Mouse (Mus musculus): ENCODE data around the gene Macrod1. TPM values are rescaled to one million over a fixed set of nuclear protein-coding genes. Genes with fewer than 3 reads are reported as not detected.
A peak's percentile ranks its signal among the peaks of the same experiment; 100 is the strongest.

The Macrod1 gene
- 0.32 to 1.8 TPM in 2 of 3 replicates, not detected in the other for total RNA-seq (2017)

DNA sequence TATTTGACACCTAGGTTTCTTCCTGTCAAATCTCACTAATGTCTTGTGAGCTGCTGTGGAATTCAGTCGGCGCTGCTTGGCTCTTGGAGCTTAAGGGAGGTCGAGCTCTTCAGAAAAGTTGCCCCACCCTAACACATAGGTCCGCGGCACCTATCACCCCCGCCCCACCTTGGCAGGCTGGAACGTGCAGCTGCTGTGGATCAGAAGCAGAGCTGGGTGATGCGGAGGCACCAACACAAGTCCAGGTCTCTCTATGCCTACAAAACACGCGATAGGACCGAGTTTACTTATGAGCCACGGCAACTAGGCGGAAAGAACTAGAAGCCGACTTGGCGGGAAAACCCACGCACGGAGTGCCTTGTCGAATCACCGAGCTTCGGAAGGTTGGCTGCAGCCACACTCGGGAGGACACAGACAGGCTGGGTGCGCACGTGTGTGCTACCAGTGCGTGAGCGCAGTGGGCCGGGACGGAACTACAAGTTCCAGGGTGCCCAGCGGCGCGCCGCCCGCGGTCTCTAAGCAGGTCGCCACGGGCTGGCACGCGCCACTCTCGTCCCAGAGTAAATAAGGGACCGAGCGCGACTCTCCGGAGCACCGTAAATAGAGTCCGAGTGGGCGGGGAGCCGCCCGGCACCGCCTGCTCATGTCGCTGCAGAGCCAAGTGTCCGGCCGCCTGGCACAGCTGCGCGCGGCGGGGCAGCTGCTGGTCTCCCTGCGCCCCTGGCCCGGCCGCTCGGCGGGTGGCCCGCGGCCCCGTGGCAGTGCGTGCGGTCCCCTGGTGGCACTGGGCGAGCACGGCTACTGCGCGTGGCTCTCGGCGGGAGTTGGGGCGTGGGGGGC, at the start of gene Macrod1:
Macrod1 (plus strand) TSS at position 563 of the 840 bp plus-strand sequence.
- ATAC-seq (replicated peaks; ENCODE audit: insufficient number of reproducible peaks, low FRiP score, low TSS enrichment, poor library complexity, severe bottlenecking), result peak; percentile 73

DNA sequence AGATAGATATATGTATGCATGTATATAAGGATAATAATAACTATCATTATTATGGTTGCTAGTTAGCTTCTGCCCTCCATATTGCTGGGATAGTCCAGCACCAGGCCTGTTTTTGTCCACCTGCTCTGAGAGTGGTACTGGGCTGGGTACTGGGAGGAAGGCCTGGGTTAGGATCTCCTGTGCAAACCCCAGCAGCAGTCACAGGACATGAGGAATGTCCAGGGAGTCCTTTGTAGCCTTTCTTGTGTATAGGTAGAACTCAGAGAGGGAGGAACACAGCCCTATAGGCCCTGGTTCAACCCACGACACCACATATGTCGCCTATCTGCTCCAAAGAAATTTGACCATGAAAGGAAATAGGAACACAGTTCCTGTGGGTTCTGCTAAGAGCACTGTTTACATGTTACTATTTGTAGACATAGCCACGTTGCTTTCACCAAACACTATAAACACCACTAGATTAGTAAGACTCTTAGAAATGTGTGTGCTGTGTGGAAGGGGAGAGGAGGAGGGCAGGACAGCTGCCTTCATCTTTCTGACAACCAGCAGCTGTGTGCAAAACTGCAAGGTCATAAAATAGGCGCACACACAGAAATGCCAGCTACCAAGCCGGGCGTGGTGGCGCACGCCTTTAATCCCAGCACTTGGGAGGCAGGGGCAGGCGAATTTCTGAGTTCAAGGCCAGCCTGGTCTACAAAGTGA, 49.6 kb upstream of the Macrod1 start:
- ATAC-seq (replicated peaks; ENCODE audit: insufficient number of reproducible peaks, low FRiP score, low TSS enrichment, poor library complexity, severe bottlenecking), result no peak; the same call in 1 of the 2 replicates

DNA sequence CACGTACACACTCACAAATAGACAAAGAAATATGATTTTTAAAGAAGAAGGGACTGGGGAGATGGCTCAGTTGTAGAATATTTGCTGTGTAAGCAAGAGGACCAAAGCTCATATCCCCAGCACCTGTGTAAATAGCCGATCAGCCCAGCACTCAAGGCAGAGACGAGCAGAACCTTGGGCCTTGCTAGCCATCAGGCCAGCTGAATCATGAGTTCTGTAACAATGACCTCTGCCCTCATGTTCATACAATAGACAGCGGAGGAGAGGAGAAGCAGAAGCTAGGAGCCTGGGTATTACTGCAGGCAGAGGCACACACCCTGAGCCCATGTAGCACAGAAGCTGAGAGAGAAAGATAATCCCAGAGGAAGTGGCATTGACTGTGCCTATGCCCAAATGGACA, 44.2 kb upstream of the Macrod1 start:
- no peak for ATAC-seq (replicated peaks; ENCODE audit: insufficient number of reproducible peaks, low FRiP score, low TSS enrichment, poor library complexity, severe bottlenecking)

DNA sequence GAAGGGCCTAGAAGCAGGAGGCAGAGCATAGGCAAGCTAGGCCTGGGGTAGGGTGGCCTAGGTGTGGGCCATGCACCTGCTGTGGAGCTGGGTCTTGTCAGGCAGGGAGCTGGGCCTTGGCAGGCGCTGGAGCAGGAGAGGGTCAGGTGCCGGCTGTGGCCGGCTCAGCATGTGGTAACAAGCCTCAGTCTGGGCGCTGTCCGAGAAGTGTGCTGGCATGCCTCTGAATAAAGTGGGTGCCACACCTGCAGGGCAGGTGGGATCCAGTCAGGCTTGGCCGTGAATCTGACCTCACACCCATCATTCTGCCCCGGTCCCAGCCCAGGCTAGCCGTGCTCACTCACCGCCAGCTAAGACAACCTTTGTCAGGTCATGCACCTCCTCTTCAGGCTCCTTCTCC, 42.6 kb upstream of the Macrod1 start:
- no peak for ATAC-seq (replicated peaks; ENCODE audit: insufficient number of reproducible peaks, low FRiP score, low TSS enrichment, poor library complexity, severe bottlenecking)

DNA sequence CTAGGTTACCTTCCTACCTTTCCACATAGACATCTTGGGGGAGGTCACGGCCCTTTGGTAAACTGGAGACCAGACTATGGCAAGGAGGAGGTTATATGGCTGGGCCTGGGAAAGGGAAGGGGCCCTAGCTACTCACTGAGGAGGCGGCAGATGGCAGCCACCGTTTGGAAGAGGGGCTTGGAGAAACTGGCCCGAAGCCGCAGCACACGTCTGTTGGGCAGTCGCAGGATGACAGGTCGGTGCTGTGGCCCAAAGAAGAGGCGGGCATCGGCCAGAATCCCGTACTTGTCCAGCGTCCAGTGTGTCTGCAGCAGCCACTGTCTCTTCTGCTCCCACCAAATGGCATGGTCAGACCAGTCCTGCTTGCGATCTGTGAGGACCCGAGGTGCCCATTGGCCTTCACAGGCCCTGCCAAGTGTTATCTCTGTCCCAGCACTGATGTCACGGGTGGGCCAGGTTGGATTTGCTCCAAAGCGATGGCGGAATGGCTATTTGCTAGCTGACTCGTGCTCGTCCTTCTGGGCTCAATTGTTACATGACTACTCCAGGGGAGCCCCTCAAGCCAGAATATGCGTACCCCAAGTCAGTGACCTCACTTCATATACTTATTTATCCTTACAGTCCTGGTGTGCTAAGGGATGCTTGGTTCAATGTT, 42.0 kb upstream of the Macrod1 start:
- ATAC-seq (replicated peaks; ENCODE audit: insufficient number of reproducible peaks, low FRiP score, low TSS enrichment, poor library complexity, severe bottlenecking), result no peak

DNA sequence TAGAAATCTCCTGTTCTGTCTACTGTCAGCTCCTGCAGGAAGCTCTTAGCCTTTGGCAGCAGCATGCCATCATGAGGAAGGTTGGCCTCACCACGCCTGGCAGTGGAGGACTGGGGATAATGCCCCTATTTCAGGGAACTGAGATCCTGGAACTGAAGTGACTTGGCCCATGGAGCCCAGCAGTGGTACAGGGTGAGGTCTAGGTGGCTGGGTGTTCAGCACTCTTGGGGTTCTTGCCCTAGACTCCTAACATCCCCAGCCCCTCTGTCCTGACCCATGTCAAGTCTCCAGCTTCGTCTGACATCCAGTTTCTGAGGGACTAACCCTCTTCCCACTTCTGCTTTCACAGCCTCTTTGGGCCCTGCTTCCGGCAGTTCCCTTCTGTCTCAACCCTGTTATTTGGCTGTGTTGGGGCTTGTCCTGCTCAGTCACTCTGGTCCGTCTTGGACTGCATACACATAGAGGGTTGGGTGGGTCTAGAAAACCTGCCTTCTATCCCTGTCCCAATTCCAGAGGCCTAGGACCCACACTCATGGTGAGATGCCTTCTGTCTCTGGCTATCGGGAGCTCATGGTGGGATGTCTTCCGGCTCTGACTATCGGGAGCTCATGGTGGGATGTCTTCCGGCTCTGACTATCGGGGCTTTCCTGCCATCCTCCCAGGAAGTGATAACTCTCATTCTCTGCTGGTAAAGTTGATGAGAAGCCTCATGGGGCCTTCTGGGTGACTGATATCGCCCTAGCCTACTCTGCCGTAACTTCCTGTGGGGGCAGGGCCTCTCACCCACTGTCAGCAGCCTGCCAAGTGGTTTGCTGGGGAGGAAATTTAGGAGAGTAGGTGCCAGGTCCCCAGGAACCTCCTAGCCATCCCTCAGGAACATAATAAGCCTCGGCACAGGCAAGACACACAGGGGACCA, 38.8 kb upstream of the Macrod1 start:
- peak; percentile 40 for ATAC-seq (replicated peaks; ENCODE audit: insufficient number of reproducible peaks, low FRiP score, low TSS enrichment, poor library complexity, severe bottlenecking)

DNA sequence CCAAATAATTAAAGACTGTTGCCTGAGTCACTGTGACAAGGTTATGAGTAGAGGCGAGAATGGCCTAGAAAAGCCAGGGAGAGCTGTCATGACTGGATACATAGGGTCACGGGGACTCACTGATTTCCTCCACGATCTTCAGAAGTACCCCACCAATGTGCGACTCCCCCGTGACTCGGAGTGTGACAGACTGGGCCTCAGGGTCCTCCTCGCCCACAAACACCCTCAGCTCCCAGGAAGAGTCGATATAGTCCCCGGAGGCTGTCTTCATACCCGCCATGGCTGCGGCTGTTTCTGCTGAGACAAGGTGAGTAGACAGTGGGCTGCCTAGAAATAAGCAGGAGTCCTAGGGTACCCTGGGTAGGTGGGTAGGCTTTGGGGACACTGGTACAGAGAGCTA, 38.1 kb upstream of the Macrod1 start:
- peak; percentile 20; the same call in 1 of the 2 replicates for ATAC-seq (replicated peaks; ENCODE audit: insufficient number of reproducible peaks, low FRiP score, low TSS enrichment, poor library complexity, severe bottlenecking)

DNA sequence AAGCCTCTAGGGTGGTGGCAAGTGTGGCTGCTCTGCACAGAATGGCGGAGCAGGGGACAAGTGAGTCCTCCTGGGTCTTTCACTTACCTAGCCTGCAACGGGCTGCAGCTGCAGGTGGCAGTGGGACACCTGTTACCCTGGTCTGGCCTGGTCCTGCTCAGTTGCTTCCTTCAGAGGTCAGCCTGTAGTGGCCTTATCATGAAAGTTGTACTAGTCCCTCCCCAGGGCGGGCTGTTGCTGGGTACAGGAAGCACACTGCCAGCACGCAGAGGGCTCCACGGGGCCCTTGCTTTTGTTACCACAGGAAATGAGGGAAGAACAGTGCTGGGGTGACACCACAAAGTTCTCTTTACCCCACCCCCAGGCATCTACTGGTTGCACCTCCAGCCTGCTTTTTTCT, 37.4 kb upstream of the Macrod1 start, which contains the start of gene Fermt3:
Fermt3 (minus strand) TSS at position 279 of the 400 bp plus-strand sequence.
- peak; percentile 78 for ATAC-seq (replicated peaks; ENCODE audit: insufficient number of reproducible peaks, low FRiP score, low TSS enrichment, poor library complexity, severe bottlenecking)

DNA sequence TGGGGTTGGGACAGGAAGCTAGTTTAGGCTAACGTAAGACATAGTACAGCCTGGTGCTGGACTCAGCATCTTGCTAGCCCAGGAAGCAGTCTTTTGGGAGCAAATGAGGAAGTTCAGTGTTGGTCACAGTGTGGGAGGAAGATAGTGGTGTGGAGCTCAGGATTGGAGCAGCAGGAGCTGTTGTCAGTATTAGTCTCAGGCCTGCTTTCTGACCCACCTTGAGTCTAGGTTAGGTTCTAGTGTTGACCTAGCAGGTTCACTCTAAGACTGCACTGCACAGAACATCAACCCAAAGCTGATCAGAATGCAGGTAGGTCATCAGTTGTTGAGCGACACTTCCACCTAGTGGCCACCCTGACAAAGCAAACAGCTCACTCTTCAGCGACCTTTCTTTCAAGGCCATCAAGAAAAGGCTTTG, 36.4 kb upstream of the Macrod1 start:
- ATAC-seq (replicated peaks; ENCODE audit: insufficient number of reproducible peaks, low FRiP score, low TSS enrichment, poor library complexity, severe bottlenecking), result peak; percentile 36; the same call in 1 of the 2 replicates

DNA sequence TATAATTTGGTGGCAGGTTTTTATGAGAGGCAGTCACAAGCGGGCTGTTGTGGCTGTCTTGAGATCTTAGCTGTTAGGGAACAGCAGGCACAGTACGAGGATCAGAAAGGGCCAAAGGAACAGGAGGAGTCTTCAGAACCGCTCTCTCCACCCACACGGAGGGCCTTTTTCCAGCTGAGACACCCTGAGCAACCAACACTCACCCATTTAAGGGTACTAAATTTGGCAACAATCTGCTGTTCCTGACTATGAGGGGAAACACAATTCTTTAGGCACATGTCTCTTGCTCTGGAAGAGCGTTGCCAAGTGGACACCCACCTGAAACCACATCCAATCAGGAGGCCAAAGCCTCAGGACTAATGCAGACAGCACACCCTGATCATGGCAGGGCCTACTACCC, 27.1 kb upstream of the Macrod1 start:
- no peak for ATAC-seq (replicated peaks; ENCODE audit: insufficient number of reproducible peaks, low FRiP score, low TSS enrichment, poor library complexity, severe bottlenecking)

DNA sequence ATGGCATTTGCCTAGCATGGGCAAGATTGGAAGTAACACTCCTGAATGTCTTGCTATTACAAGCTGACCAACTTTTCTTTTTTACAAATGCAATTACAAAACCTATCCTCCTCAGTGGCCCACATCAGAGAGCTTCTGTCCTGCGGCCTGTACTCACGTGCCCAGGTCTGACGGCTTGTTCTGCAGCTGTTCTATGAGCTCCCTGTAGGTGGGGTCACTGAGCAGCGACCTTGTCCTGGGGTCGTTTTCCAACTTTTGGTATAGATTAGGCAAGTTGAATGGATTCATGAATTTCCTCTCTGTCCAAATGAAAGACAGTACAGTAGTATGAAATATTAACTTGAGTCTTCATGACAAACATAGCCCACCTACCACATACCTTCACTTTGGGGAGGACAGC, 22.6 kb upstream of the Macrod1 start:
- no peak for ATAC-seq (replicated peaks; ENCODE audit: insufficient number of reproducible peaks, low FRiP score, low TSS enrichment, poor library complexity, severe bottlenecking)

DNA sequence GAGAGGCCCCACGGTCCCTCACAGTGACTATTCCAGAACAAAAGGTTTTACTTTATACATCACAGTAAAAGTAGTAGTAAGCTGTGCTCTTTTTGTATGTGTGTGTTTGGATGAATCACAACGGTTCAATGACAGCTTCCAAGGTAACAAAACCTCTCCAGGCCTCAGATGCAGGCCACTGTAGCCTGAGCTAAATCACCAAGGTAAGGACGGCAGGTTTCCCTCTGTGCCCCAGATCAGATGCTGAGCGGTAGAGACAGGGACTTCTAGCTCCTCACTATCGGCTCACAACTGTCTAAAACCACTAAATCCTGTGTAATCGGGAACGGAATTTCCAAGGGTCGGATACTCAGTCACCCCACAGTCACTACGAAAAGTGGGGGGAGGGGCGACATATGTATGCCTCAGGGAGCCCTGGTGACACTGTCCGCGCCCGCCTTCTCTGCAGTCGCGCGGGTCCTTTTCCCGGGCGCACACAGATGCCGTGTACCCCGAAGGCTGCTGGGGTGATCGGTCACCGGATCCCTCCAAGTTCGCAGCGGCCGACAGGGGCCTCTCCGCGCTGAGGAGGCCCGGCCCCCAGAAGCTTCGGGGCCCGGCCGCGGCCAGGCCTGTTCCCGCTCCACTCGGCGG, 17.4 kb upstream of the Macrod1 start:
- ATAC-seq (replicated peaks; ENCODE audit: insufficient number of reproducible peaks, low FRiP score, low TSS enrichment, poor library complexity, severe bottlenecking), result no peak

DNA sequence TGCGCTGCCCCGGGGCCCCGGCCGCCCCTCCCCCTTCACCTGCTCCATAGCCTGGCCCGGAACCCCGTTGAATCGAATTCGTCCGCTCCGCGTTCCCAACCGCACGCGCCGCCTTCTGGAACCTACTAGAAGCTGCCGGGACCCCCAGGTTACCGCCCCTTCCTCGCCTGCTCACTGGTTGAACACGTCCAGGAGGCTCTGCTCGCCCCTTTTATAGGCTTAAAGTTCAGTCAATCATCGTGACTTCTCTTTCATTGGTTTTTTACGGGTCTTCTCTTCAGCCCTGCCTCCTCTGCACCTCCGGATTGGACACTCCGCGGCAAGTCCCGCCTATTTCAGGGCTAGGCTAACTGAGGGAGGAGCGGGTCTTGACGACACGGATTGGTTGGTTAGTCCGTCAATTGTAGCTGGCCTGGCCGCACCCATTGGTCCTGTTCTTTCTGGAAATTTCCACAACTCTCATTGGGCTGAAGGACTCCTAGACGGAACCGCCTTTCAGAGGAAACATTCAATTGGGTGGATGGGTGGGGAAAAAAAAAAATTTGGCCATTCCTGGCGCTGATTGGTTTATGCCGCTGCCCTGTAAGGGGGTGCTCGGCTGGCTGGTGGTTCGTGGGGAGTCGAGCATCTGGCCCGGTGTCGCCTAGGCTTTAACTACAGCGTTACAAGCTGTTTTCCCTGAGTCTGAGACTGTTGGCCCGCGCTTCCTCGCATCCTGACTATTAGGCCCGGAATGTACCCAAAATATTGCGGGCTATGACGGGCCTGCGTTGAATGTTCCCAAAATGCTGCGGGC, 16.6 kb upstream of the Macrod1 start, which contains the start of gene Stip1:
Stip1 (minus strand) TSS at position 127 of the 796 bp plus-strand sequence.
- ATAC-seq (replicated peaks; ENCODE audit: insufficient number of reproducible peaks, low FRiP score, low TSS enrichment, poor library complexity, severe bottlenecking), result peak; percentile 96

DNA sequence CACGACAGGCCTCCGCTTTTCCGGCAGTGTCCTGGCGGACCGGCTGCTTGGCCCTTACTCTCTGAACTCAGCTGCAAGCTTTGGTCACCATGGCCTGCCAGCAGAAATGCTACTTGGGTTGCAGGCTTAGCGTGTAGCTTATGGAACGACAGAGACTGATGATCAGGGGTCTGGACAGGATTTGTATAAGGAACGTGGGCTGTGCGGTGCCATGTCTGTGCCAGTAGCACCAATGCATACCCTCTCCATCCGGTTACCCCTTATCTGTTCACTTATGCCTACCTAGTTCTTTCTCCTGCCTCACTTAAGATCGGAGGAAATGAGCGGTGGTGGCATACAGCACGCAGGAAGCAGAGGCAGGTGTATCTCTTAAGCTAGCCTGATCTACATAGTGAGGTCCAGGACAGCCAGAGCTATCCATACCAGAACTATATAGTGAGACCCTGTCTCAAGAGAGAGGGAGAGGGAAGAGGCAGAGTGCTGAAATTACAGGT, 15.9 kb upstream of the Macrod1 start:
- 0 out of 2 replicates have a peak, but pooled peaks have one; percentile 1 for ATAC-seq (replicated peaks; ENCODE audit: insufficient number of reproducible peaks, low FRiP score, low TSS enrichment, poor library complexity, severe bottlenecking)

DNA sequence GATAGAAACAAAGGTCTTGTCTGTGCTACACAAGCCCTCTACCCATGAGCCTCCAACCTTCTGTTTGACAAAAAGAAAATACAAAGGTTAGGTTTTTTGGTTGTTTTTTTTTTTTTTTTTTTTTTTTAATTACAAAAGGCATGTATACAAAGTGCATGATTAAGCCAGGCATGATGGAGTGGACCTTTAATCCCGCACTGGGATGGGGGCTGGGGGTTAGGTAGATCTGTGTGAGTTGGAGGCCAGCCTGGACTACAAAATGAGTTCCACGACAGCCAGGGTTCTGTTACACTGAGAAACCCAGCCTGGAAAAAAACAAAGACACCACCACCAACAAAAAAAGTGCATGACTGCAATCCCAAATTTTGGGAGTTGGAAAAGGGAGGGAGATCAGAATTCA, 15.4 kb upstream of the Macrod1 start:
- ATAC-seq (replicated peaks; ENCODE audit: insufficient number of reproducible peaks, low FRiP score, low TSS enrichment, poor library complexity, severe bottlenecking), result no peak

DNA sequence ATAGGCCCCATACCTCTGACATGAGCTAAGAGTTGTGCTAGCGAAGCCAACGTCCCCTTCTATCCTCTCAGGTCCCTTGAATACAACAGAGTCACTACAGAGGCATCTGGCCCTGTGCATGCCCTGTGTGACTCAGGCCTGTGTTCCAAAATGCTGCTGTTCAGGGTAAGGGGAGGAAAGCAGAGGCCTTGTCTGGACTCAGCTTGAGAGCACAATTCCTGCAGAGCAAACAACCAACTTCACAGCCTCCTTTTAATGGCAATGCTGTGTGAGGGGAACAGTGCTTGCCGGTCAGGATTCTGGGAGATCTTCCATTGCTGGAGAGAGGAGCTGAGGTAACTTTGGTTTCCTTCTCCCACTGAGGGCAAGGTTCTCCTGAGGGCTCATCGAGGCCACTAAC, 12.3 kb upstream of the Macrod1 start:
- no peak for ATAC-seq (replicated peaks; ENCODE audit: insufficient number of reproducible peaks, low FRiP score, low TSS enrichment, poor library complexity, severe bottlenecking)

DNA sequence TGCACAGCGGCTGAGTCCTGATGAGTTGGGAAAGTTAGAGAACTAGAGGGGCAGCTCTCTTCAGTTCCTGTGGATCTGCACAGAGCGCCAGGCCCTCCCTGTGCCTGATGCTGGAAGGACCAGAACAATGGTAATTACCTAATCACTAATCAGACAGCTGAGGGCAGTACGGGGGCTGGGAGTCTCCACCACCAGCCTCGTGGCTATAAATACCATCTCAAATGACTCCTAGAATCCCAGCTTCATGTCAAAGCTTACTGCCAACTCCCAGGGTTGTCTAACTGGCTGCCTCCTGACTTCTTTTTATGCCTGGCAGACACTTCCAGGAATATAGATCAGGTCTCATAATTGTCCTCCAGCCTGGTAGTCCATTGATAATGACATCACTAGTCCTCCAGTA, 11.9 kb upstream of the Macrod1 start:
- ATAC-seq (replicated peaks; ENCODE audit: insufficient number of reproducible peaks, low FRiP score, low TSS enrichment, poor library complexity, severe bottlenecking), result no peak

Data from monocyte, adult 5-6 weeks (primary cell).